Mouse (Mus musculus): ENCODE results near the gene Rrp1. TPM values are rescaled to one million over a fixed set of nuclear protein-coding genes. Genes with fewer than 3 reads are reported as not detected.

The Rrp1 gene
- polyA plus RNA-seq, 1 experiment from 2014 or later, result 336 TPM

DNA sequence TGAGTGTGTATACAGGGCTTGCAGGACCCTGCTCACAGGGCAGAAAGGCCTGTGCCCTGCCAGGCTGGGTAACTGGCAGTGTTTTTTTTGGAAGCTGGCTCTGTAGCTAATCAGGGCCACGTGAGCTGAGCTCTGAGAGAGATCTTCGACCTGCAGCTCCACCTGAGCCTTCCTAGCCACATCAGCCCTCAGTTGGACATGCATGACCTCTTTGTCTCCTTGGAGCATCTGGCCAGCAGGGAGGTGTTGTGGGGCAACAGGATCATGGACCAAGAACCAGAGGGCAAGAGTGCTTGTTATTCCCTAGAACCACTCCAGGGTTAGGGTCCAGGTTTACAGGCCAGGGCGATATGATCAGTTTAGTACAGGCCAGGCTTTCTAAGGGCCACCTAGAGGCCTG, 34.6 kb upstream of the Rrp1 start:
- H3K36me3 ChIP-seq (replicated peaks; ENCODE audit: control insufficient read depth, insufficient read depth), result peaks cover 67% of the 10 kb centered on the region
- peaks cover 2% of the 10 kb centered on the region; the same call in 1 of the 2 replicates for H3K4me1 ChIP-seq (replicated peaks; ENCODE audit: control insufficient read depth, insufficient read depth, low read length)
- DNase-seq (ENCODE audit: low spot score) (no peak), ATAC-seq (ENCODE audit: low FRiP score) (no peak)
- H3K9me3 ChIP-seq (ENCODE audit: control insufficient read depth, low read length), result no peaks in the 10 kb centered on the region
- no peak overlapping the region for H3K4me2 ChIP-seq (replicated peaks)
- H3K27me3 ChIP-seq (ENCODE audit: control insufficient read depth, insufficient read depth, low read length), result no peaks in the 10 kb centered on the region
- 88% methylated on average over 3 of the region's 3 CpGs for WGBS
- no peak overlapping the region for H3K4me3 ChIP-seq (replicated peaks; ENCODE audit: low read length)
- H3K27ac ChIP-seq, result no peak overlapping the region
- H3K9ac ChIP-seq, result no peak overlapping the region

GRCm38 (mm10) chr10:78446195-78446594, 33.4 kb upstream of the Rrp1 start:
- ATAC-seq (ENCODE audit: low FRiP score) (no peak), DNase-seq (ENCODE audit: low spot score) (no peak)
- Histone ChIP-seq H3K4me2 (replicated peaks) (no peak overlapping the region), H3K4me3 (replicated peaks; ENCODE audit: low read length) (no peak overlapping the region), H3K27ac (no peak overlapping the region), H3K9ac (no peak overlapping the region), H3K36me3 (replicated peaks; ENCODE audit: control insufficient read depth, insufficient read depth) (peaks cover 67% of the 10 kb centered on the region), H3K9me3 (ENCODE audit: control insufficient read depth, low read length) (no peaks in the 10 kb centered on the region), H3K27me3 (ENCODE audit: control insufficient read depth, insufficient read depth, low read length) (no peaks in the 10 kb centered on the region), H3K4me1 (replicated peaks; ENCODE audit: control insufficient read depth, insufficient read depth, low read length) (no peaks in the 10 kb centered on the region)
- WGBS, result 96% methylated on average over 3 of the region's 3 CpGs

DNA sequence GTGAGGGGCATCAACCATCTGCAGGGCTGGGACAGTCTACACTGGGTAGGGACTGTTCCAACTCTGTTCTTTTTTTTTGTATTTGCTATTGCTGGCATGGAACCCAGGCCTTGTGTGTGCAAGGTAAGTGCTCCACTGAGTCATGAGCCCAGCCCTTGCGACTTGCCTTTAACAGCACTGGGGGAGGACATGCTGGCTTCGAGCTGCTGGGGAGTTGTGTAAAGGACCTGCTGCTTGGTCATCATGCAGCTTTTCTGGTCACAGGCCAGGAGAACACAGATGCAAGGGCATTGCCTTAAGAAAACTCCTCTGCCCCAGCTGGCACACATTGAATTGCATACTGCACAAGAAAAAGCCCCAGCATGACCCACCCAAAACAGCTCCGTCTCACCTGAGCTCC, 29.4 kb upstream of the Rrp1 start:
- ATAC-seq (ENCODE audit: low FRiP score) (no peak), DNase-seq (ENCODE audit: low spot score) (no peak)
- no peaks in the 10 kb centered on the region for H3K4me1 ChIP-seq (replicated peaks; ENCODE audit: control insufficient read depth, insufficient read depth, low read length)
- no peaks in the 10 kb centered on the region for H3K27me3 ChIP-seq (ENCODE audit: control insufficient read depth, insufficient read depth, low read length)
- WGBS, result 94% methylated on average over 3 of the region's 3 CpGs
- H3K9me3 ChIP-seq (ENCODE audit: control insufficient read depth, low read length), result no peaks in the 10 kb centered on the region
- H3K36me3 ChIP-seq (replicated peaks; ENCODE audit: control insufficient read depth, insufficient read depth), result peaks cover 43% of the 10 kb centered on the region
- no peak overlapping the region for H3K4me2 ChIP-seq (replicated peaks)
- no peak overlapping the region for H3K9ac ChIP-seq
- no peak overlapping the region for H3K4me3 ChIP-seq (replicated peaks; ENCODE audit: low read length)
- H3K27ac ChIP-seq, result no peak overlapping the region

- ATAC-seq (ENCODE audit: low FRiP score), result no peak
- H3K27ac ChIP-seq, result no peak overlapping the region
- H3K4me1 ChIP-seq (replicated peaks; ENCODE audit: control insufficient read depth, insufficient read depth, low read length), result no peaks in the 10 kb centered on the region
- H3K4me2 ChIP-seq (replicated peaks), result no peak overlapping the region
- WGBS, result 82% methylated on average over 5 of the region's 5 CpGs
- peaks cover 36% of the 10 kb centered on the region for H3K36me3 ChIP-seq (replicated peaks; ENCODE audit: control insufficient read depth, insufficient read depth)
- H3K9ac ChIP-seq, result no peak overlapping the region
- no peaks in the 10 kb centered on the region for H3K27me3 ChIP-seq (ENCODE audit: control insufficient read depth, insufficient read depth, low read length)
- no peaks in the 10 kb centered on the region for H3K9me3 ChIP-seq (ENCODE audit: control insufficient read depth, low read length)
- H3K4me3 ChIP-seq (replicated peaks; ENCODE audit: low read length), result no peak overlapping the region
- no peak for DNase-seq (ENCODE audit: low spot score)
Observed at GRCm38 (mm10) chr10:78441606-78442005, 28.8 kb upstream of the Rrp1 start.

DNA sequence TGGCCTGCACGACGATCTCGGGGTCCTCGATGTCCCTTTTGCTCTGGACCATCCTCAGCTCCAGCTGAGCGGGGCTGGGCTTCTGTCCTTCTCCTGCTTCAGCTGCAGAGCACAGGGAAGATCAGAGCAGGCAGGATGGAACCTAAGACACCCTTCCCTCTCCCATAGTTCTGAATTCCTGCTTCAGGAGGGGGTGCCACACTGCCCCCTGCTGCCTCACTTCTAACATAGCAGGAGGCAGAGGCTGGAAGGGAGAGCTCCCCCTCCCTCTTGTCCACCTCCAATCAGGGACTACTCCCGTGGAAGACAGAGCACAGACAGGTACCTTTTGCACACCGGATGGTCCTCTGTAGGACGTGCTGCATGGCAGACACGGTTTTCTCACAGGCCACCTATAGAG, 28.0 kb upstream of the Rrp1 start:
- H3K27ac ChIP-seq, result no peak overlapping the region
- 70% methylated on average over 9 of the region's 9 CpGs for WGBS
- ATAC-seq (ENCODE audit: low FRiP score), result no peak

GRCm38 (mm10) chr10:78439990-78440389, 27.1 kb upstream of the Rrp1 start:
- WGBS, result 87% methylated on average over 7 of the region's 7 CpGs
- no peak overlapping the region for H3K9ac ChIP-seq
- no peaks in the 10 kb centered on the region for H3K4me1 ChIP-seq (replicated peaks; ENCODE audit: control insufficient read depth, insufficient read depth, low read length)

More for the DNA sequence above, 28.0 kb upstream of the Rrp1 start:
- Histone ChIP-seq H3K36me3 (replicated peaks; ENCODE audit: control insufficient read depth, insufficient read depth) (peaks cover 28% of the 10 kb centered on the region), H3K9me3 (ENCODE audit: control insufficient read depth, low read length) (no peaks in the 10 kb centered on the region), H3K9ac (no peak overlapping the region), H3K4me2 (replicated peaks) (no peak overlapping the region), H3K4me3 (replicated peaks; ENCODE audit: low read length) (no peak overlapping the region), H3K4me1 (replicated peaks; ENCODE audit: control insufficient read depth, insufficient read depth, low read length) (no peaks in the 10 kb centered on the region), H3K27me3 (ENCODE audit: control insufficient read depth, insufficient read depth, low read length) (no peaks in the 10 kb centered on the region)
- DNase-seq (ENCODE audit: low spot score), result no peak

DNA sequence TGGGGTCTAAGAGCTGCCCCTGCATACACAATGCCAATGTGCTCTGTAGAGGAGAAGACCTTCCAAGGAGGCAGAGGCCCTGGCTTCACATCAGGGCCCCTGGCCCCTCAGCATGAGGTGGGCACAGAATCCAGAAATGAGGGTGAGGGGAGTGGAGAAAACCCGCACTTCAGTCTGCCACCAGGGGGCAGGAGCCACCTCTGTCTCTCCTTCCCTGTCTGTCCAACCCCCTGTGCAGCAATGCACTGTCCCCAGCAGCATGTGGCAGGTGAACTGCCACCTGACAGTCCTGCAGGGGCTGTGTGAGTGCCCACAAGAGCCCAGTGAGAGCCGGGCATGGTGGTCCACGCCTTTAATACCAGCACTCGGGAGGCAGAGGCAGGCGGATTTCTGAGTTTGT, 26.7 kb upstream of the Rrp1 start:
- H3K4me2 ChIP-seq (replicated peaks), result no peak overlapping the region
- H3K27ac ChIP-seq, result no peak overlapping the region
- no peak for ATAC-seq (ENCODE audit: low FRiP score)
- H3K36me3 ChIP-seq (replicated peaks; ENCODE audit: control insufficient read depth, insufficient read depth), result peaks cover 17% of the 10 kb centered on the region
- H3K9ac ChIP-seq, result no peak overlapping the region
- no peaks in the 10 kb centered on the region for H3K27me3 ChIP-seq (ENCODE audit: control insufficient read depth, insufficient read depth, low read length)
- H3K4me1 ChIP-seq (replicated peaks; ENCODE audit: control insufficient read depth, insufficient read depth, low read length), result no peaks in the 10 kb centered on the region
- no peak overlapping the region for H3K4me3 ChIP-seq (replicated peaks; ENCODE audit: low read length)
- WGBS, result 66% methylated on average over 5 of the region's 5 CpGs
- no peak for DNase-seq (ENCODE audit: low spot score)
- H3K9me3 ChIP-seq (ENCODE audit: control insufficient read depth, low read length), result no peaks in the 10 kb centered on the region

More at GRCm38 (mm10) chr10:78439990-78440389, 27.1 kb upstream of the Rrp1 start:
- no peak overlapping the region for H3K4me3 ChIP-seq (replicated peaks; ENCODE audit: low read length)
- H3K4me2 ChIP-seq (replicated peaks), result no peak overlapping the region
- H3K27ac ChIP-seq, result no peak overlapping the region
- no peaks in the 10 kb centered on the region for H3K27me3 ChIP-seq (ENCODE audit: control insufficient read depth, insufficient read depth, low read length)
- no peak for ATAC-seq (ENCODE audit: low FRiP score)
- H3K36me3 ChIP-seq (replicated peaks; ENCODE audit: control insufficient read depth, insufficient read depth), result peaks cover 21% of the 10 kb centered on the region
- no peak for DNase-seq (ENCODE audit: low spot score)
- H3K9me3 ChIP-seq (ENCODE audit: control insufficient read depth, low read length), result no peaks in the 10 kb centered on the region

- WGBS, result 11% methylated on average over 5 of the region's 5 CpGs
- no peak overlapping the region for H3K4me3 ChIP-seq (replicated peaks; ENCODE audit: low read length)
- no peak overlapping the region for H3K27ac ChIP-seq
- DNase-seq (ENCODE audit: low spot score) (peak; percentile 78), ATAC-seq (ENCODE audit: low FRiP score) (no peak)
- no peaks in the 10 kb centered on the region for H3K4me1 ChIP-seq (replicated peaks; ENCODE audit: control insufficient read depth, insufficient read depth, low read length)
- no peaks in the 10 kb centered on the region for H3K27me3 ChIP-seq (ENCODE audit: control insufficient read depth, insufficient read depth, low read length)
- no peak overlapping the region for H3K4me2 ChIP-seq (replicated peaks)
- H3K9ac ChIP-seq, result no peak overlapping the region
- no peaks in the 10 kb centered on the region for H3K9me3 ChIP-seq (ENCODE audit: control insufficient read depth, low read length)
- peaks cover 8% of the 10 kb centered on the region for H3K36me3 ChIP-seq (replicated peaks; ENCODE audit: control insufficient read depth, insufficient read depth)
Observed at GRCm38 (mm10) chr10:78438094-78438493, 25.3 kb upstream of the Rrp1 start.

DNA sequence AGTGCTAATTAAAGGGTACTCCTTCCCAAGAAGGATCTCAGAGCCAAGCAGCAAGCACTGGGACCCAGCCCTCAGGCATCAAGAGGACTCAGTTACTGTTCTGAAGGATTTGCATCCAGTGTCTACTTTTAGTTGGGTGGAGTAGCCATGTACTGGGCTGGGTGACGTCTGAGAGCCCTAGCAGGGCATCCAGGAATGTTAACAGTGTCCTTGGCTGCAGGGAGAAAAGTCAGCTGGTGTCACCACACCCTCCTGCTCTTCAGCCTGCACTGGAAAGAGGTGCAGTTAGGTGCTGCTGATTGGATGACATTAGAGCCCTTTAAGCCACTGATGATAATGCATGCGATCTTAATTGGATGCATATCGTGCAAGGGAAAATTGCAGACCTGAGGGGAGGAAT, 20.0 kb upstream of the Rrp1 start:
- WGBS, result 70% methylated on average over 3 of the region's 3 CpGs
- peaks cover 13% of the 10 kb centered on the region for H3K36me3 ChIP-seq (replicated peaks; ENCODE audit: control insufficient read depth, insufficient read depth)
- H3K27ac ChIP-seq, result no peak overlapping the region
- DNase-seq (ENCODE audit: low spot score) (no peak), ATAC-seq (ENCODE audit: low FRiP score) (no peak)
- H3K27me3 ChIP-seq (ENCODE audit: control insufficient read depth, insufficient read depth, low read length), result no peaks in the 10 kb centered on the region
- H3K4me3 ChIP-seq (replicated peaks; ENCODE audit: low read length), result no peak overlapping the region
- H3K4me1 ChIP-seq (replicated peaks; ENCODE audit: control insufficient read depth, insufficient read depth, low read length), result no peaks in the 10 kb centered on the region
- no peak overlapping the region for H3K4me2 ChIP-seq (replicated peaks)
- no peak overlapping the region for H3K9ac ChIP-seq
- no peaks in the 10 kb centered on the region for H3K9me3 ChIP-seq (ENCODE audit: control insufficient read depth, low read length)

DNA sequence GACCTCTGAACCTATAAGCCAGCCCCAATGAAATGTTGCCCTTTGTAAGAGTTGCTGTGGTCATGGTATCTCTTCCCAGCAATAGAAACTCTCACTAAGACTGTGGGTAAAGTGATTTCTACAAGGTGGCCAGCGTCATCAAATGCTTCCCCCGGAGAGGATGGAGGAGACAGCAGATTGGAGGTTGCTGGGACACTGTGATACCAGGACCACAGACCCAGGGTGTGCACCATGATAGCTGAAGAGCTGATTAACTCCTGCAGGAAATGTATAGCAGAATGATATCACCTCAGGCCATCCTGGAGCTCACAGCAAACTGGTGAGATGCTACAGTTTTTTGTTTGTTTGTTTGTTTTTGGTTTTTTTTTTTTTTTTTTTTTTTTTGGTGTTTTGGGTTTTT, 16.9 kb upstream of the Rrp1 start:
- DNase-seq (ENCODE audit: low spot score) (no peak), ATAC-seq (ENCODE audit: low FRiP score) (no peak)
- WGBS, result 89% methylated on average over 2 of the region's 2 CpGs
- Histone ChIP-seq H3K4me3 (replicated peaks; ENCODE audit: low read length) (no peak overlapping the region), H3K27ac (no peak overlapping the region), H3K4me2 (replicated peaks) (no peak overlapping the region), H3K9me3 (ENCODE audit: control insufficient read depth, low read length) (no peaks in the 10 kb centered on the region), H3K9ac (no peak overlapping the region), H3K4me1 (replicated peaks; ENCODE audit: control insufficient read depth, insufficient read depth, low read length) (peaks cover 7% of the 10 kb centered on the region), H3K36me3 (replicated peaks; ENCODE audit: control insufficient read depth, insufficient read depth) (peaks cover 24% of the 10 kb centered on the region), H3K27me3 (ENCODE audit: control insufficient read depth, insufficient read depth, low read length) (no peaks in the 10 kb centered on the region)
